Mouse (Mus musculus) heart, embryonic 14.5 days (tissue): Measurements from ENCODE around the gene Sipa1l3. TPM values are rescaled to one million over a fixed set of nuclear protein-coding genes. Genes with fewer than 3 reads are reported as not detected.

ENCODE experiments used
- ATAC-seq: fragments of 200-750 bp; cut with Nextera tagmentation; 2 replicates; pipeline ENCODE4 v1.8.0; 2017; ENCODE audit warnings: low read depth, moderate TSS enrichment; ENCODE audit not compliant: insufficient number of reproducible peaks, insufficient read depth, low FRiP score
- H3K27ac ChIP-seq, 2 experiments: fragments of 200-500 bp in 1 of 2; fragments of 300-500 bp in 1 of 2; sonication (generic) in 1 of 2; replicated peaks in 1 of 2; 2 replicates each; pipeline ENCODE4 v1.5.1; 2012 to 2014; ENCODE audit warnings: low read depth in 2 of 2, low read length in 2 of 2, control low read depth in 1 of 2, mild to moderate bottlenecking in 1 of 2, mixed read lengths in 1 of 2; ENCODE audit not compliant: control insufficient read depth in 1 of 2, insufficient read depth in 1 of 2
- H3K27me3 ChIP-seq: fragments of 300-500 bp; sonication (generic); 2 replicates; pipeline ENCODE4 v1.6.1; 2014; ENCODE audit warnings: mild to moderate bottlenecking, low read length, control low read depth; ENCODE audit not compliant: control insufficient read depth, insufficient read depth
- H3K36me3 ChIP-seq: fragments of 300-500 bp; sonication (generic); 2 replicates; pipeline ENCODE4 v1.6.1; 2014; ENCODE audit warnings: mild to moderate bottlenecking, control low read depth, low read length, mixed read lengths; ENCODE audit not compliant: control insufficient read depth, insufficient read depth
- H3K4me1 ChIP-seq, 2 experiments: fragments of 200-500 bp in 1 of 2; fragments of 300-500 bp in 1 of 2; sonication (generic) in 1 of 2; 2 replicates each; pipeline ENCODE4 v1.6.1; 2012 to 2014; ENCODE audit warnings: low read length in 2 of 2, control low read depth in 1 of 2, mixed read lengths in 1 of 2; ENCODE audit not compliant: control insufficient read depth in 2 of 2, insufficient read depth in 2 of 2
- H3K4me2 ChIP-seq: fragments of 300-500 bp; sonication (generic); 2 replicates; pipeline ENCODE4 v1.6.1; 2014; ENCODE audit warnings: mild to moderate bottlenecking, low read length
- H3K4me3 ChIP-seq, 2 experiments: fragments of 200-500 bp in 1 of 2; fragments of 300-500 bp in 1 of 2; sonication (generic) in 1 of 2; 2 replicates each; pipeline ENCODE4 v1.5.1; 2012 to 2014; ENCODE audit warnings: low read length in 2 of 2, mild to moderate bottlenecking in 2 of 2, control low read depth in 1 of 2, low read depth in 1 of 2, moderate library complexity in 1 of 2; ENCODE audit not compliant: control insufficient read depth in 1 of 2, insufficient read depth in 1 of 2
- H3K9ac ChIP-seq: fragments of 300-500 bp; sonication (generic); 2 replicates; pipeline ENCODE4 v1.6.1; 2014; ENCODE audit warnings: mild to moderate bottlenecking, low read length
- H3K9me3 ChIP-seq: fragments of 300-500 bp; sonication (generic); 2 replicates; pipeline ENCODE4 v1.6.1; 2016; ENCODE audit warnings: low read length, control low read depth; ENCODE audit not compliant: control insufficient read depth
- WGBS: fragments of 180-500 bp; shearing (Covaris S2); extraction: QIAGEN DNeasy Blood & Tissue Kit; methylation state at CpG from one replicate; pipeline ENCODE4 v1.1.7; 2014; 5-methylcytosine and 5-hydroxymethylcytosine counted together
- polyA plus RNA-seq: library from polyadenylated mRNA; unstranded; fragments of >200 nt; fragmentation: Nextera tagmentation; extraction: Ambion mirVana; gene quantifications from 2 replicates; pipeline ENCODE4 v1.2.1, GENCODE M21; 2014

Gene Sipa1l3
- polyA plus RNA-seq, 1 experiment from 2014 or later = 3.4 TPM

- Histone ChIP-seq H3K27me3 (0 out of 2 replicates have a peak, but pooled peaks cover 9% of the 10 kb centered on the region), H3K27ac (no peak overlapping the region), H3K4me1 (no peaks in the 10 kb centered on the region; a peak in 1 of 4 replicates), H3K36me3 (no peaks in the 10 kb centered on the region), H3K4me2 (no peak overlapping the region), H3K4me3 (no peak overlapping the region), H3K9ac (no peak overlapping the region), H3K9me3 (no peaks in the 10 kb centered on the region)
- 69% methylated on average over 5 of the region's 5 CpGs for WGBS
- ATAC-seq = no peak
These were observed 146.3 kb downstream of the Sipa1l3 start for GRCm38 (mm10) chr7:29372123-29372522.

- Histone ChIP-seq H3K4me1 (no peaks in the 10 kb centered on the region; a peak in 1 of 4 replicates), H3K9me3 (no peaks in the 10 kb centered on the region), H3K36me3 (no peaks in the 10 kb centered on the region), H3K4me3 (no peak overlapping the region), H3K4me2 (no peak overlapping the region), H3K27me3 (0 out of 2 replicates have a peak, but pooled peaks cover 9% of the 10 kb centered on the region), H3K9ac (no peak overlapping the region), H3K27ac (no peak overlapping the region)
- no peak for ATAC-seq
- 74% methylated on average over 5 of the region's 6 CpGs for WGBS
These were observed 148.4 kb downstream of the Sipa1l3 start for GRCm38 (mm10) chr7:29370031-29370430.

DNA sequence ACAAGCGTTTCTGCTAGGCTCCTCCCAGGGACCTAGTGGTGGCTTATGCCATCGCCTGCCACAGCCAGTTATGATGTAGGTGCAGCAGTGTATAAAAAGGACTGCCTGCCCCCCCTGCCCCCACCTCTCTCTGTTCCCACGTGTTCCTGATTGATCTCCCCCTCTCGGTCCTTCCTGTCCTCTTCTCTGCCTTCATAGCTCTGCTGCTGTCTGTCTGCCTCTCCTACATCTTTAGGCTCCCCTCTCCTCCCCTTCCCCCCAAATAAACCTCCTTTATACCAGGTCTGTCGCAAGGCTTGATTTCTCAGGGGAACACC, 150.5 kb downstream of the Sipa1l3 start:
- H3K27ac ChIP-seq = no peak overlapping the region
- H3K4me1 ChIP-seq = no peaks in the 10 kb centered on the region; a peak in 1 of 4 replicates
- no peaks in the 10 kb centered on the region for H3K36me3 ChIP-seq
- no peak overlapping the region for H3K4me3 ChIP-seq
- WGBS = 45% methylated on average over 5 of the region's 5 CpGs
- no peak overlapping the region for H3K4me2 ChIP-seq
- no peaks in the 10 kb centered on the region for H3K9me3 ChIP-seq
- H3K9ac ChIP-seq = no peak overlapping the region
- ATAC-seq = no peak
- no peaks in the 10 kb centered on the region for H3K27me3 ChIP-seq

- Histone ChIP-seq H3K9me3 (no peaks in the 10 kb centered on the region), H3K4me1 (no peaks in the 10 kb centered on the region; a peak in 1 of 4 replicates), H3K9ac (no peak overlapping the region), H3K4me3 (no peak overlapping the region), H3K27ac (no peak overlapping the region), H3K27me3 (no peaks in the 10 kb centered on the region), H3K36me3 (no peaks in the 10 kb centered on the region), H3K4me2 (no peak overlapping the region)
- 78% methylated on average over 13 of the region's 13 CpGs for WGBS
- ATAC-seq = 0 out of 2 replicates have a peak, but pooled peaks have one; percentile 36
These were observed 151.1 kb downstream of the Sipa1l3 start for GRCm38 (mm10) chr7:29367166-29368003.

DNA sequence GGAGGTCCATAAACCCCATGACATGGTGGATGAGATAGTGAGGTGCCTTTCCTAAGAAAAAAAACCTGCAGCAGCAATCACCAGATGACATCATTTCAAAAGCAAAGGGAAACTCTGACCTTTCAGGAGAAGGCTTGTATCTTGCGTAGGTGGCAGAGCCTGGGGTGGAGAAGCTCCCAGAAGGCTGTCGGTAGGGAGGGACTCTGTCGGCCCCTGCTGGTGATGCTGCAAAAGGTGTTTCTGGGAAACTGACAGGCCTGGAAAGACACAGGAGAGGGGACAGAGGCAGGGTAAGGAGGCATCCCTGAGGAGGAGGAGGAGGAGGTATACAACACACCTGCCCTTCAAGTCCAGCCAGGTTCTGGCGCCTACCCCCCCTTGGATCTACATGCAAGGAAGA, 154.4 kb downstream of the Sipa1l3 start:
- Histone ChIP-seq H3K4me3 (no peak overlapping the region), H3K27me3 (no peaks in the 10 kb centered on the region), H3K36me3 (no peaks in the 10 kb centered on the region), H3K4me1 (no peaks in the 10 kb centered on the region; a peak in 1 of 4 replicates), H3K27ac (no peak overlapping the region), H3K4me2 (no peak overlapping the region), H3K9ac (no peak overlapping the region), H3K9me3 (no peaks in the 10 kb centered on the region)
- 17% methylated on average over 4 of the region's 4 CpGs for WGBS
- ATAC-seq = no peak

DNA sequence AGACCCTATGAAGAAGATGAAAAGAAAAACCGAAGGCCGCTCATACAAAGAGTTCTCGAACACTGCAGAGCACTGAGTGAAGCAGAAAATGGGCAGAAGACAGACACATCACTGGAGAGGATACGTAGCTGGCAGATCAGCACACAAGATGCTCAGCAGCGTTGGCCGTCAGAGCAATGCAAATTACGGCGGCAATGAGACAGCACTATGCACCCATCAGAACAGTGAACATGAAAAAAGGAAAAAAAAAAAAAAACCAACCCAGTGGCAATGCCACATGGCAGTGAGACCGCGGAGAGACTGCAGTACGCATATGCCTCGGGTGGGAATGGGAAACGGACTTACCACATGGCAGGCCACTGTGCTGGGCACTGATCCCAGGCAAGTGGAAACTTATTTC, 156.9 kb downstream of the Sipa1l3 start:
- H3K9me3 ChIP-seq = no peaks in the 10 kb centered on the region
- H3K36me3 ChIP-seq = no peaks in the 10 kb centered on the region
- H3K4me1 ChIP-seq = no peaks in the 10 kb centered on the region
- H3K27me3 ChIP-seq = no peaks in the 10 kb centered on the region
- no peak overlapping the region for H3K27ac ChIP-seq
- no peak overlapping the region for H3K4me3 ChIP-seq
- WGBS = 93% methylated on average over 13 of the region's 13 CpGs
- no peak for ATAC-seq
- H3K4me2 ChIP-seq = no peak overlapping the region
- no peak overlapping the region for H3K9ac ChIP-seq

GRCm38 (mm10) chr7:29355406-29355805, 163.0 kb downstream of the Sipa1l3 start:
- WGBS = 89% methylated on average over 8 of the region's 8 CpGs
- Histone ChIP-seq H3K36me3 (no peaks in the 10 kb centered on the region), H3K4me1 (no peaks in the 10 kb centered on the region), H3K9me3 (no peaks in the 10 kb centered on the region), H3K4me2 (no peak overlapping the region), H3K4me3 (no peak overlapping the region), H3K27ac (no peak overlapping the region), H3K9ac (no peak overlapping the region), H3K27me3 (no peaks in the 10 kb centered on the region)
- no peak for ATAC-seq

- H3K4me3 ChIP-seq = no peak overlapping the region
- H3K36me3 ChIP-seq = no peaks in the 10 kb centered on the region
- no peak overlapping the region for H3K27ac ChIP-seq
- no peak overlapping the region for H3K4me2 ChIP-seq
- no peak overlapping the region for H3K9ac ChIP-seq
- WGBS = 73% methylated on average over 8 of the region's 8 CpGs
- H3K4me1 ChIP-seq = no peaks in the 10 kb centered on the region
- ATAC-seq = no peak
- no peaks in the 10 kb centered on the region for H3K27me3 ChIP-seq
- H3K9me3 ChIP-seq = no peaks in the 10 kb centered on the region
These were observed 164.3 kb downstream of the Sipa1l3 start for GRCm38 (mm10) chr7:29354161-29354560.
